Mouse (Mus musculus) embryonic facial prominence, embryonic 11.5 days (tissue): ENCODE measurements at regions not wholly inside any gene's neighbourhood (a gene's known extent, or its start where the extent isn't known, plus 50 kb on each side); places are given as distances from the start of the nearest gene placed in this dataset.
A peak's percentile ranks its signal among the peaks of the same experiment; 100 is the strongest.

Source experiments
- ATAC-seq: fragments of 200-750 bp; cut with Nextera tagmentation; replicated peaks from 2 replicates; pipeline ENCODE4 v1.8.0; 2017; ENCODE audit warnings: low read depth; ENCODE audit not compliant: insufficient number of reproducible peaks, low FRiP score, low TSS enrichment
- DNase-seq: peaks from one replicate; pipeline ENCODE4 v3.0.0-alpha.2; 2015; ENCODE audit warnings: low spot score
- H3K27ac ChIP-seq: fragments of 300-500 bp; sonication (generic); replicated peaks from 2 replicates; pipeline ENCODE4 v1.5.1; 2014; ENCODE audit warnings: mild to moderate bottlenecking, low read depth, low read length, control low read depth
- H3K27me3 ChIP-seq: fragments of 300-500 bp; sonication (generic); 2 replicates; pipeline ENCODE4 v1.6.1; 2014; ENCODE audit warnings: mild to moderate bottlenecking, low read length, moderate library complexity, mixed read lengths; ENCODE audit not compliant: control insufficient read depth, insufficient read depth
- H3K36me3 ChIP-seq: fragments of 300-500 bp; sonication (generic); replicated peaks from 2 replicates; pipeline ENCODE4 v1.6.1; 2014; ENCODE audit warnings: low read depth, mild to moderate bottlenecking, low read length, moderate library complexity, mixed read lengths; ENCODE audit not compliant: control insufficient read depth, insufficient read depth
- H3K4me1 ChIP-seq: fragments of 300-500 bp; sonication (generic); 2 replicates; pipeline ENCODE4 v1.6.1; 2014; ENCODE audit warnings: low read length, mixed read lengths; ENCODE audit not compliant: control insufficient read depth, insufficient read depth
- H3K4me2 ChIP-seq: fragments of 300-500 bp; sonication (generic); 2 replicates; pipeline ENCODE4 v1.6.1; 2014; ENCODE audit warnings: low read depth, mild to moderate bottlenecking, control low read depth, low read length, moderate library complexity
- H3K4me3 ChIP-seq: fragments of 300-500 bp; sonication (generic); 2 replicates; pipeline ENCODE4 v1.5.1; 2014; ENCODE audit warnings: low read depth, low read length, control low read depth
- H3K9ac ChIP-seq: fragments of 300-500 bp; sonication (generic); replicated peaks from 2 replicates; pipeline ENCODE4 v1.6.1; 2014; ENCODE audit warnings: mild to moderate bottlenecking, control low read depth, low read length
- H3K9me3 ChIP-seq: fragments of 300-500 bp; sonication (generic); replicated peaks from 2 replicates; pipeline ENCODE4 v1.6.1; 2016; ENCODE audit warnings: mild to moderate bottlenecking, low read length, inconsistent platforms, mixed read lengths; ENCODE audit not compliant: control insufficient read depth
- WGBS: fragments of 180-500 bp; shearing (Covaris S2); extraction: QIAGEN DNeasy Blood & Tissue Kit; methylation state at CpG from one replicate; pipeline ENCODE4 v1.1.7; 2014; 5-methylcytosine and 5-hydroxymethylcytosine counted together

- Histone ChIP-seq H3K4me3 (no peak overlapping the region), H3K27ac (peak overlapping the region; percentile 88)
- peak; percentile 72 for ATAC-seq
These were observed 544.5 kb upstream of the Adam5 start for GRCm38 (mm10) chr8:25368561-25369091.

GRCm38 (mm10) chr8:25367806-25368549, 543.8 kb upstream of the Adam5 start:
- H3K27ac ChIP-seq: peak overlapping the region; percentile 88
- WGBS: 28% methylated on average over 14 of the region's 15 CpGs
- H3K9me3 ChIP-seq: no peaks in the 10 kb centered on the region
- no peaks in the 10 kb centered on the region for H3K36me3 ChIP-seq
- H3K4me1 ChIP-seq: peaks cover 7% of the 10 kb centered on the region
- H3K9ac ChIP-seq: peak overlapping the region; percentile 39; the same call in 1 of the 2 replicates
- H3K4me3 ChIP-seq: no peak overlapping the region
- H3K4me2 ChIP-seq: peak overlapping the region; percentile 13; the same call in 1 of the 2 replicates
- ATAC-seq: no peak
- no peaks in the 10 kb centered on the region for H3K27me3 ChIP-seq
- DNase-seq: peak; percentile 23

More at GRCm38 (mm10) chr8:25368561-25369091, 544.5 kb upstream of the Adam5 start:
- no peaks in the 10 kb centered on the region for H3K9me3 ChIP-seq
- WGBS: 5% methylated on average over 11 of the region's 11 CpGs
- H3K27me3 ChIP-seq: no peaks in the 10 kb centered on the region
- H3K4me1 ChIP-seq: peaks cover 7% of the 10 kb centered on the region
- DNase-seq: peak; percentile 73
- no peaks in the 10 kb centered on the region for H3K36me3 ChIP-seq
- H3K4me2 ChIP-seq: peak overlapping the region; percentile 31
- peak overlapping the region; percentile 55 for H3K9ac ChIP-seq

GRCm38 (mm10) chr8:25366181-25366580, 542.0 kb upstream of the Adam5 start:
- WGBS: 31% methylated on average over 3 of the region's 3 CpGs

GRCm38 (mm10) chr8:25362656-25363055, 538.5 kb upstream of the Adam5 start:
- no peaks in the 10 kb centered on the region for H3K4me1 ChIP-seq
- H3K27ac ChIP-seq: no peak overlapping the region
- no peaks in the 10 kb centered on the region for H3K27me3 ChIP-seq
- H3K36me3 ChIP-seq: no peaks in the 10 kb centered on the region
- WGBS: 77% methylated on average over 9 of the region's 9 CpGs
- H3K4me3 ChIP-seq: no peak overlapping the region
- no peaks in the 10 kb centered on the region for H3K9me3 ChIP-seq
- ATAC-seq (no peak), DNase-seq (no peak)
- H3K4me2 ChIP-seq: no peak overlapping the region
- no peak overlapping the region for H3K9ac ChIP-seq

More at GRCm38 (mm10) chr8:25366181-25366580, 542.0 kb upstream of the Adam5 start:
- no peaks in the 10 kb centered on the region for H3K9me3 ChIP-seq
- H3K27ac ChIP-seq: no peak overlapping the region
- no peak for DNase-seq
- H3K4me1 ChIP-seq: peaks cover 7% of the 10 kb centered on the region
- no peak overlapping the region for H3K4me2 ChIP-seq
- no peak overlapping the region for H3K4me3 ChIP-seq
- no peaks in the 10 kb centered on the region for H3K36me3 ChIP-seq
- H3K9ac ChIP-seq: no peak overlapping the region
- no peak for ATAC-seq
- no peaks in the 10 kb centered on the region for H3K27me3 ChIP-seq

GRCm38 (mm10) chr8:25362146-25362545, 538.0 kb upstream of the Adam5 start:
- no peak overlapping the region for H3K4me3 ChIP-seq
- WGBS: 80% methylated on average over 4 of the region's 4 CpGs
- H3K36me3 ChIP-seq: no peaks in the 10 kb centered on the region
- H3K27me3 ChIP-seq: no peaks in the 10 kb centered on the region
- no peaks in the 10 kb centered on the region for H3K9me3 ChIP-seq
- ATAC-seq (no peak), DNase-seq (no peak)
- no peaks in the 10 kb centered on the region for H3K4me1 ChIP-seq
- H3K4me2 ChIP-seq: no peak overlapping the region
- H3K27ac ChIP-seq: no peak overlapping the region
- no peak overlapping the region for H3K9ac ChIP-seq

GRCm38 (mm10) chr8:25361420-25361819, 537.3 kb upstream of the Adam5 start:
- H3K36me3 ChIP-seq: no peaks in the 10 kb centered on the region
- 91% methylated on average over 5 of the region's 5 CpGs for WGBS
- no peaks in the 10 kb centered on the region for H3K9me3 ChIP-seq
- H3K4me2 ChIP-seq: no peak overlapping the region
- no peaks in the 10 kb centered on the region for H3K27me3 ChIP-seq
- ATAC-seq: no peak
- H3K9ac ChIP-seq: no peak overlapping the region
- no peaks in the 10 kb centered on the region for H3K4me1 ChIP-seq
- H3K4me3 ChIP-seq: no peak overlapping the region
- no peak for DNase-seq
- H3K27ac ChIP-seq: no peak overlapping the region

GRCm38 (mm10) chr8:25358539-25359165, 534.5 kb upstream of the Adam5 start:
- H3K36me3 ChIP-seq: no peaks in the 10 kb centered on the region
- 90% methylated on average over 12 of the region's 12 CpGs for WGBS
- ATAC-seq (no peak), DNase-seq (no peak)
- H3K27me3 ChIP-seq: no peaks in the 10 kb centered on the region
- no peaks in the 10 kb centered on the region for H3K4me1 ChIP-seq
- no peak overlapping the region for H3K27ac ChIP-seq
- H3K9me3 ChIP-seq: no peaks in the 10 kb centered on the region
- H3K4me2 ChIP-seq: no peak overlapping the region
- no peak overlapping the region for H3K9ac ChIP-seq
- H3K4me3 ChIP-seq: no peak overlapping the region
